Mouse (Mus musculus): ENCODE measurements around the gene Vav3. TPM values are rescaled to one million over a fixed set of nuclear protein-coding genes. Genes with fewer than 3 reads are reported as not detected.

Gene Vav3
- polyA plus RNA-seq, 1 experiment: 1.7 TPM

DNA sequence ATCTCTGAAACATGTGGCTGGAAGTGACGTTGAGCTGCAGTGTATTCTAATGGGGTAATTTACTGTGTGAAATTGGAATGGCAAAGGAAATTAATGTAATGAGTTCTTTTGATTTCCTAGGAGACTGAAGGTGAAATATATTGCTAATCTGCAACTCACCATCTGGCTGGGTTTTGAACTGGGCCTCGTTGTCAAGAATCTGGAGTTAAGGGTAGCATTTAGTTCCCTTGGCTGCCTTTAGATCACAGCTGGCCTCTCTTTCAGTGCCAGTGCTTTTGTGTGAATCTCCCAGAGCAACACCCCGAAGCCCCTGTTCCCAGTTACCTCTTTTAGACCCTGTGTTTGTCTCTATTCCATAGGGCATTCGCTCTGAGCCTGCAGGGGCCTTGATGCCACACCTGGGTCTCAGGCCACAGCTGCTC, 148.3 kb downstream of the Vav3 start:
- 83% methylated on average over 4 of the region's 4 CpGs for WGBS
- H3K4me3 ChIP-seq (ENCODE audit: extremely low read depth, insufficient read depth, insufficient read length): no peak overlapping the region
- TF ChIP-seq POLR2A (IDR thresholded peaks at IDR 0.05; ENCODE audit: low read depth, low read length): no peak
- TF ChIP-seq CTCF (IDR thresholded peaks at IDR 0.05; ENCODE audit: extremely low read depth, insufficient read depth, insufficient read length, insufficient replicate concordance): no peak
- no peaks in the 10 kb centered on the region for H3K27me3 ChIP-seq (ENCODE audit: control insufficient read depth, insufficient read depth, low read length)
- no peak overlapping the region for H3K27ac ChIP-seq (ENCODE audit: insufficient read depth, low read length)
- no peaks in the 10 kb centered on the region for H3K36me3 ChIP-seq (ENCODE audit: control insufficient read depth, insufficient read depth, low read length)
- DNase-seq (ENCODE audit: low read depth in 1 of 2, low spot score in 2 of 2): no peak
- no peaks in the 10 kb centered on the region for H3K4me1 ChIP-seq (ENCODE audit: control insufficient read depth, insufficient read depth, insufficient read length)

DNA sequence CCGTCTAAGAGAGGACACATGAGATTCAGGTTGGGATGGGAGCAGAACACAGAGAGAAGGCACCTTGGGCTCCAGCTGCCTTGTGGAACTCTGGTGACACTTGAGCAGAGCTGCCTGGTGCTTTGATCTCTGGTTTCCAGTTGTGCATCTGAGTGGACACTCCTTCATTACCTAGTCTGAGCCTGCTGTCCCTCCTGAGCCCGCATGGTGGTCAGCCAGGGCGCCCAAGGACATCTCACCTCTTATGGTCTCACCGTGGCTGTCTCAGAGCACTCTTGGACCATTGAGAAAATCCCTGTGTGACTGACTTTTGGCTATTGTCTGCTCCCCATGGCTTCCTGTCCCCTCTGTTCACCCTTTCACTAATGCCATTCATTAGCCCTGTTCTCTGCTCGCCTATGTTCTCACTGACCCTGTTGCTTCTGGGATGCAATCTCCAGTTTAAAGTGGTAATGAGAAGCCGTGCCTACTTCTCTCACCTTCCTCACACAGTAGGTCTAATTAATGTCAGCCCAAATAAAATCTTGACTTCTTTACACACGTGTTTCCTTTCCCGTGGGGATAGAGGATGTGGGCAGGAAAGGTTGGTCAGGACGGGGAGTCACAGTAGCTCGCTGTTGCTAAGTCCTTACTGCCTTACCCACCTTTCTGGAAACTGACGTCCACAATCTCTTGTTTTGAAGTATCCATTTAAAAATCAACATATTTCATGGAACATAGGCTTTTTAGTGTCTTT, 150.3 kb downstream of the Vav3 start:
- no peak overlapping the region for H3K27ac ChIP-seq (ENCODE audit: insufficient read depth, low read length)
- no peak overlapping the region for H3K4me3 ChIP-seq (ENCODE audit: extremely low read depth, insufficient read depth, insufficient read length)
- DNase-seq (ENCODE audit: low read depth in 1 of 2, low spot score in 2 of 2): no peak
- WGBS: 54% methylated on average over 11 of the region's 11 CpGs
- TF ChIP-seq POLR2A (IDR thresholded peaks at IDR 0.05; ENCODE audit: low read depth, low read length) (no peak), CTCF (IDR thresholded peaks at IDR 0.05; ENCODE audit: extremely low read depth, insufficient read depth, insufficient read length, insufficient replicate concordance) (no peak)
- H3K4me1 ChIP-seq (ENCODE audit: control insufficient read depth, insufficient read depth, insufficient read length): no peaks in the 10 kb centered on the region
- H3K36me3 ChIP-seq (ENCODE audit: control insufficient read depth, insufficient read depth, low read length): no peaks in the 10 kb centered on the region; the same call in 1 of the 2 replicates
- no peaks in the 10 kb centered on the region for H3K27me3 ChIP-seq (ENCODE audit: control insufficient read depth, insufficient read depth, low read length)

DNA sequence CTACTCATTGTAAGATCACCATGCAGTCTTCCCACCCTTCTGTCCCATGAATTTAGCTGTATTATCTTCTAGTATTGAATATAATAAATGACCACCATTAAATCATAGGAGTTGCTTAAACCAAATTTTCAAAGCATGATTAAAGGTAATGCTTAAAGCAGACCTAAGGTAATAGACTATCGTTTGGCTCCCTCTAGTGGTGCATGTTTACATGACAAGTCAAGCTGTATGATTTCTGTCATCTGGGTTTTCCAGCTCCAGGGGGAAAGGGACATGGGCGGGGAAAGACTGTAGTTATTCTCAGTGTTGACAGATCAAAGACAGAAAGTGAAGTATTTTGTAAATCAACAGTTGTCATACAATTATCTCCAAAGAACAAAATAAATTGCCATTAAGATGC, 151.1 kb downstream of the Vav3 start:
- H3K4me3 ChIP-seq (ENCODE audit: extremely low read depth, insufficient read depth, insufficient read length): no peak overlapping the region
- 17% methylated on average over 2 of the region's 2 CpGs for WGBS
- no peak overlapping the region for H3K27ac ChIP-seq (ENCODE audit: insufficient read depth, low read length)
- no peaks in the 10 kb centered on the region for H3K27me3 ChIP-seq (ENCODE audit: control insufficient read depth, insufficient read depth, low read length)
- H3K4me1 ChIP-seq (ENCODE audit: control insufficient read depth, insufficient read depth, insufficient read length): no peaks in the 10 kb centered on the region
- H3K36me3 ChIP-seq (ENCODE audit: control insufficient read depth, insufficient read depth, low read length): no peaks in the 10 kb centered on the region; the same call in none of the 2 replicates
- TF ChIP-seq CTCF (IDR thresholded peaks at IDR 0.05; ENCODE audit: extremely low read depth, insufficient read depth, insufficient read length, insufficient replicate concordance): peak; percentile 10; the same call in 1 of the 2 replicates
- TF ChIP-seq POLR2A (IDR thresholded peaks at IDR 0.05; ENCODE audit: low read depth, low read length): no peak
- peak; percentile 32 to 46 for DNase-seq (ENCODE audit: low read depth in 1 of 2, low spot score in 2 of 2)

DNA sequence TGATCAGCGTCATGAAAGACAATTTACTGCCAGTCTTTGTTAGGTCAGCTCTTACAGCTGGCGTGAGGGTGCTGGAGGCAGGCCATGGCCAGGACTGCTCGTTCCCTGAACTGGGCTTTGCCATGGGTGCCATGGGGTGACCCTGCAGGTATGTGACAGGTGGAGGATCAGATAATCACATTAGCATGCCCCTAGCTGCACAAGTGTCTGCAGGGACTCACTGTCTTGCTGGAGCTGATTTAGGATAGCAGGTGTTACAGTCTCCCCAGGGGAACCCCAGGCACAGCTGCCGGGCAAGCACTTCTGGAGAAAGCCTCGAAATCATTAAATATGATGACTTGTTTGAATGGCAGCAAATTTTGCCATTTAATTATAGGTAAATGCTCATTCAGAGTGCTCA, 156.0 kb downstream of the Vav3 start:
- no peak for DNase-seq (ENCODE audit: low read depth in 1 of 2, low spot score in 2 of 2)
- TF ChIP-seq POLR2A (IDR thresholded peaks at IDR 0.05; ENCODE audit: low read depth, low read length) (no peak), CTCF (IDR thresholded peaks at IDR 0.05; ENCODE audit: extremely low read depth, insufficient read depth, insufficient read length, insufficient replicate concordance) (no peak)
- H3K27ac ChIP-seq (ENCODE audit: insufficient read depth, low read length): no peak overlapping the region
- H3K4me3 ChIP-seq (ENCODE audit: extremely low read depth, insufficient read depth, insufficient read length): no peak overlapping the region
- H3K36me3 ChIP-seq (ENCODE audit: control insufficient read depth, insufficient read depth, low read length): no peaks in the 10 kb centered on the region; the same call in none of the 2 replicates
- WGBS: 89% methylated on average over 5 of the region's 5 CpGs
- no peaks in the 10 kb centered on the region for H3K4me1 ChIP-seq (ENCODE audit: control insufficient read depth, insufficient read depth, insufficient read length)
- no peaks in the 10 kb centered on the region for H3K27me3 ChIP-seq (ENCODE audit: control insufficient read depth, insufficient read depth, low read length)

DNA sequence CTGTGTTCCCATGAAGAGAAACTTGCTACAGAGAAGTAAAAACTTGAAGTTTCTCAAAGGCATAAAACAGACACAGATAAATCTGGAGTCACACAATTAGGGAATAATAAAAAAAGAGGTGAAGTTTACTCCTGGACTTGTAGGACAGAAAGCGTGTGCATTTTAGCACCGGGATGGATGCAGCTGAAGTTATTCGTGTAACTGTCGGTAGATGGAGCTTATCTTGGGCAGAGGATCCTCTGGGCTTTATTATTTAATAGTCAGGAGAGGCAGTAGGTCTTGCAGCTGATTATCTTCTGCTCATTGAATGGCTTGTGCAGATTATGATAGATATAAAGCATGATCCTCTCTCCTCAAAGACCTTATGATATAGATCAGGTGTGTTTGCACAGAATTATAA, 156.6 kb downstream of the Vav3 start:
- 94% methylated on average over 4 of the region's 4 CpGs for WGBS
- TF ChIP-seq CTCF (IDR thresholded peaks at IDR 0.05; ENCODE audit: extremely low read depth, insufficient read depth, insufficient read length, insufficient replicate concordance): no peak
- no peak for TF ChIP-seq POLR2A (IDR thresholded peaks at IDR 0.05; ENCODE audit: low read depth, low read length)

DNA sequence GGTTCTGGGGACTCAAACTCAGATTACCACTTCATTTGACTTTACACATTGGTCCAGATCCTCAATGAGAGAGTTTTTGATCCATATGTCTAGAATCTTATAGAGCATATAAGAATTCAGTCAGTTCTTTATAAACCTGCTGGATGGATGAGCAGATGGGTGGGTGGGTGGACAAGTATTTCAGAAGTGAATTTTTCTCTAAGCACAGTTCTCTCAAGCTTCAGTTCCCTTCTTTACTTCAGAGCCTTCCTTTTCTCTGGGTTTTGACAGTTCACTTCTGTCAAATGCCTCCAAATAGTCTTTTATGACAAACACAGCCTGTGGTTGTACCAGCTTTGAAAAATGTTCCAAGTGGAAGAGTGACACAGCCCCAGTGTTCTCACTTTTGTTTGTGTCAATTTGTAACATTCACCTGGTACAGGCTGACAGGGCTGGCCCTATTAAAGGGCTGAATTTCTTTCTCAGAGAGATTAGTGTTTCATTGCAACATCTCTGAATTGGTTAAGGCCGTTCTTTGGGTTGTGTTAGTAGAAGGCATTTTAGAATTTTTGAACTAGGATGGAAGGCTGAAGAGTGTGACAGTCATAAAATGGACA, 159.5 kb downstream of the Vav3 start:
- no peaks in the 10 kb centered on the region for H3K27me3 ChIP-seq (ENCODE audit: control insufficient read depth, insufficient read depth, low read length)
- H3K36me3 ChIP-seq (ENCODE audit: control insufficient read depth, insufficient read depth, low read length): no peaks in the 10 kb centered on the region; the same call in none of the 2 replicates
- TF ChIP-seq POLR2A (IDR thresholded peaks at IDR 0.05; ENCODE audit: low read depth, low read length) (no peak), CTCF (IDR thresholded peaks at IDR 0.05; ENCODE audit: extremely low read depth, insufficient read depth, insufficient read length, insufficient replicate concordance) (no peak)
- 86% methylated on average over 1 of the region's 1 CpGs for WGBS
- DNase-seq (ENCODE audit: low read depth in 1 of 2, low spot score in 2 of 2): no peak
- H3K4me3 ChIP-seq (ENCODE audit: extremely low read depth, insufficient read depth, insufficient read length): no peak overlapping the region
- H3K27ac ChIP-seq (ENCODE audit: insufficient read depth, low read length): no peak overlapping the region
- H3K4me1 ChIP-seq (ENCODE audit: control insufficient read depth, insufficient read depth, insufficient read length): no peaks in the 10 kb centered on the region

More for the DNA sequence above, 156.6 kb downstream of the Vav3 start:
- H3K4me3 ChIP-seq (ENCODE audit: extremely low read depth, insufficient read depth, insufficient read length): no peak overlapping the region
- DNase-seq (ENCODE audit: low read depth in 1 of 2, low spot score in 2 of 2): no peak
- no peaks in the 10 kb centered on the region; the same call in none of the 2 replicates for H3K36me3 ChIP-seq (ENCODE audit: control insufficient read depth, insufficient read depth, low read length)
- no peak overlapping the region for H3K27ac ChIP-seq (ENCODE audit: insufficient read depth, low read length)
- H3K4me1 ChIP-seq (ENCODE audit: control insufficient read depth, insufficient read depth, insufficient read length): no peaks in the 10 kb centered on the region
- no peaks in the 10 kb centered on the region for H3K27me3 ChIP-seq (ENCODE audit: control insufficient read depth, insufficient read depth, low read length)

DNA sequence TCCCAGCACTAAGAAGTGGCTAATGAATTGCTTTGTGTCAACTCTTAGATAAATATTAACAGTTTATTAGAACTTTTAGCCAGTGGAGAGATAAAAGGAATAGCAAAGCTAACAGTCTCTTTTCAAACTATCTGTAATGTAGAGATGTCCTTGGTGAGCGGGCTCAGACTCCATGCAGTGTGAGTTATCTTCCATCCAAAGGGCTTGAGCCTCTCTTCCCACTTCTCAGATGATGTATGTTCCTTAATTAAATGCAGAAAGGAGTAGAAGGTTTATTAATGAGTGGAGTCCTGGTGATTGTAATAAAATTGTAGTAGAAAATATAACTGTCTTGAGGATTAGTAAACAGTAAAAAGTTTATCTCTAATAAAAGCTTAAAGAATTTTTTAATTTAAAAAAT, 169.3 kb downstream of the Vav3 start:
- DNase-seq (ENCODE audit: low read depth in 1 of 2, low spot score in 2 of 2): no peak
- Histone ChIP-seq H3K36me3 (ENCODE audit: control insufficient read depth, insufficient read depth, low read length) (no peaks in the 10 kb centered on the region), H3K4me1 (ENCODE audit: control insufficient read depth, insufficient read depth, insufficient read length) (no peaks in the 10 kb centered on the region), H3K27ac (ENCODE audit: insufficient read depth, low read length) (no peak overlapping the region), H3K4me3 (ENCODE audit: extremely low read depth, insufficient read depth, insufficient read length) (no peak overlapping the region), H3K27me3 (ENCODE audit: control insufficient read depth, insufficient read depth, low read length) (no peaks in the 10 kb centered on the region)
- WGBS: 86% methylated on average over 1 of the region's 1 CpGs
- no peak for TF ChIP-seq POLR2A (IDR thresholded peaks at IDR 0.05; ENCODE audit: low read depth, low read length)
- TF ChIP-seq CTCF (IDR thresholded peaks at IDR 0.05; ENCODE audit: extremely low read depth, insufficient read depth, insufficient read length, insufficient replicate concordance): no peak
